Mouse (Mus musculus) erythroblast, embryonic 14.5 days (primary cell): ENCODE measurements at regions not wholly inside any gene's neighbourhood (a gene's known extent, or its start where the extent isn't known, plus 50 kb on each side); places are given as distances from the start of the nearest gene placed in this dataset.

Experiments used
- GATA1 ChIP-seq: IDR thresholded peaks from 2 replicates; pipeline ENCODE4 v1.6.1; 2012; ENCODE audit warnings: low read length, inconsistent platforms, mixed read lengths
- TAL1 ChIP-seq: IDR thresholded peaks from 3 replicates; pipeline ENCODE4 v1.6.1; 2012; ENCODE audit warnings: low read length, inconsistent platforms, mixed read lengths

DNA sequence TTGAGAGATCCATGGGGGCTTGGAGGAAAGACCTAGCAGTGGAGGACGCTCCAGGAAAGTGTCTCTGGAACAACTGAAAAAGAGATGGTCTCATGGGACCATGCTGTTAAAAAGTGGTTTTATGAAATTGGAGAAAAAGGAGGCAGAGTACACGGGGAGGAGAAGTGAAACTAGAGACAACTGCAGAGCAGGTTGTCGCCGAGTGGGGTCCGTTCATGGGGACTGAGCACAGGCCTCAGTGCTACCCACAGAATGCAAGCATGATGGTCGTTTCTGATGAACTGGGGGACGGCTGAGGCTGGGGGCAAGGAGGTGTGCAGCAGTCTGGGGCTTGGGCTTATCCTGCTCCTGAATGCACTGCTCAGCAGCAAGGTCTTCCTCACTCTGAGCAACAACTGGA is 129.3 kb downstream of the Gm9733 start:
- TF ChIP-seq TAL1 (no peak), GATA1 (no peak)
